Mouse (Mus musculus) midbrain, embryonic 11.5 days (tissue): ENCODE results near the gene Cideb. TPM values are rescaled to one million over a fixed set of nuclear protein-coding genes. Genes with fewer than 3 reads are reported as not detected.

ENCODE experiments used
- ATAC-seq: fragments of 200-750 bp; cut with Nextera tagmentation; 2 replicates; pipeline ENCODE4 v1.8.0; 2017; ENCODE audit warnings: moderate TSS enrichment, moderate library complexity; ENCODE audit not compliant: low FRiP score
- DNase-seq: peaks from one replicate; pipeline ENCODE4 v3.0.0; 2015; ENCODE audit warnings: low spot score; ENCODE audit errors: missing footprints
- H3K27ac ChIP-seq: fragments of 300-500 bp; sonication (generic); 2 replicates; pipeline ENCODE4 v1.5.1; 2014; ENCODE audit warnings: low read depth, low read length
- H3K27me3 ChIP-seq: fragments of 300-500 bp; sonication (generic); 2 replicates; pipeline ENCODE4 v1.6.1; 2014; ENCODE audit warnings: mild to moderate bottlenecking, low read length, moderate library complexity, mixed read lengths; ENCODE audit not compliant: control insufficient read depth, insufficient read depth
- H3K36me3 ChIP-seq: fragments of 300-500 bp; sonication (generic); 2 replicates; pipeline ENCODE4 v1.6.1; 2014; ENCODE audit warnings: mild to moderate bottlenecking, low read length, moderate library complexity, mixed read lengths; ENCODE audit not compliant: control insufficient read depth, insufficient read depth
- H3K4me1 ChIP-seq: fragments of 300-500 bp; sonication (generic); 2 replicates; pipeline ENCODE4 v1.6.1; 2014; ENCODE audit warnings: low read length; ENCODE audit not compliant: control insufficient read depth, insufficient read depth
- H3K4me2 ChIP-seq: fragments of 300-500 bp; sonication (generic); 2 replicates; pipeline ENCODE4 v1.6.1; 2014; ENCODE audit warnings: mild to moderate bottlenecking, moderate library complexity
- H3K4me3 ChIP-seq: fragments of 300-500 bp; sonication (generic); 2 replicates; pipeline ENCODE4 v1.5.1; 2014; ENCODE audit warnings: low read depth, low read length
- H3K9ac ChIP-seq: fragments of 300-500 bp; sonication (generic); 2 replicates; pipeline ENCODE4 v1.6.1; 2014; ENCODE audit warnings: low read length
- H3K9me3 ChIP-seq: fragments of 300-500 bp; sonication (generic); 2 replicates; pipeline ENCODE4 v1.6.1; 2016; ENCODE audit warnings: low read length; ENCODE audit not compliant: control insufficient read depth
- WGBS: fragments of 180-500 bp; shearing (Covaris S2); extraction: QIAGEN DNeasy Blood & Tissue Kit; methylation state at CpG from one replicate; pipeline ENCODE4 v1.1.7; 2014; 5-methylcytosine and 5-hydroxymethylcytosine counted together
- polyA plus RNA-seq: library from polyadenylated mRNA; unstranded; fragments of >200 nt; fragmentation: Nextera tagmentation; extraction: Ambion mirVana; gene quantifications from 2 replicates; pipeline ENCODE4 v1.2.1, GENCODE M21; 2014

Cideb gene
- polyA plus RNA-seq = 0.18 and 0.22 TPM in 2 replicates

- Histone ChIP-seq H3K9me3 (no peaks in the 10 kb centered on the region), H3K27ac (no peak within 1 kb of the TSS), H3K27me3 (peaks cover 29% of the 10 kb centered on the region), H3K4me2 (no peak within 1 kb of the TSS), H3K36me3 (peaks cover 7% of the 10 kb centered on the region), H3K9ac (no peak within 1 kb of the TSS), H3K4me1 (peaks cover 7% of the 10 kb centered on the region; the same call in 1 of the 2 replicates), H3K4me3 (no peak within 1 kb of the TSS)
- DNase-seq (peak; percentile 93), ATAC-seq (no peak)
- 21% methylated on average over 8 of the region's 8 CpGs for WGBS
Measured at GRCm38 (mm10) chr14:55758363-55758784, at the start of gene Cideb. Gene Cideb (minus strand): TSS chr14:55758458.

GRCm38 (mm10) chr14:55795380-55796163, 37.3 kb upstream of the Cideb start:
- no peaks in the 10 kb centered on the region for H3K4me1 ChIP-seq
- no peaks in the 10 kb centered on the region for H3K36me3 ChIP-seq
- 88% methylated on average over 15 of the region's 15 CpGs for WGBS
- H3K27me3 ChIP-seq = no peaks in the 10 kb centered on the region
- no peak overlapping the region for H3K27ac ChIP-seq
- no peak overlapping the region for H3K4me3 ChIP-seq
- H3K4me2 ChIP-seq = no peak overlapping the region
- ATAC-seq (no peak), DNase-seq (peak; percentile 59)
- H3K9ac ChIP-seq = no peak overlapping the region
- no peaks in the 10 kb centered on the region for H3K9me3 ChIP-seq

- no peaks in the 10 kb centered on the region for H3K36me3 ChIP-seq
- no peak overlapping the region for H3K27ac ChIP-seq
- 78% methylated on average over 2 of the region's 2 CpGs for WGBS
- DNase-seq (peak; percentile 54), ATAC-seq (no peak)
- H3K4me2 ChIP-seq = no peak overlapping the region
- no peaks in the 10 kb centered on the region for H3K9me3 ChIP-seq
- H3K4me3 ChIP-seq = no peak overlapping the region
- H3K27me3 ChIP-seq = peaks cover 7% of the 10 kb centered on the region; the same call in 1 of the 2 replicates
- no peaks in the 10 kb centered on the region for H3K4me1 ChIP-seq
- H3K9ac ChIP-seq = no peak overlapping the region
Measured at GRCm38 (mm10) chr14:55793946-55794345, 35.7 kb upstream of the Cideb start.

- H3K27me3 ChIP-seq = peaks cover 12% of the 10 kb centered on the region; the same call in 1 of the 2 replicates
- WGBS = 78% methylated on average over 2 of the region's 2 CpGs
- H3K4me2 ChIP-seq = no peak overlapping the region
- peak; percentile 35 for DNase-seq
- peaks cover 1% of the 10 kb centered on the region for H3K4me1 ChIP-seq
- no peak overlapping the region for H3K4me3 ChIP-seq
- no peaks in the 10 kb centered on the region for H3K9me3 ChIP-seq
- no peaks in the 10 kb centered on the region for H3K36me3 ChIP-seq
- ATAC-seq = no peak
- H3K27ac ChIP-seq = no peak overlapping the region
- no peak overlapping the region for H3K9ac ChIP-seq
Measured at GRCm38 (mm10) chr14:55793461-55793860, 35.2 kb upstream of the Cideb start.

GRCm38 (mm10) chr14:55788256-55789050, 30.2 kb upstream of the Cideb start, which contains the start of gene Ripk3:
Gene Ripk3 (minus strand): TSS chr14:55788865.
- Histone ChIP-seq H3K9me3 (no peaks in the 10 kb centered on the region), H3K27me3 (peaks cover 52% of the 10 kb centered on the region), H3K4me1 (peaks cover 4% of the 10 kb centered on the region), H3K4me2 (peak within 1 kb of the TSS; percentile 41), H3K9ac (no peak within 1 kb of the TSS; the same call in 1 of the 2 replicates), H3K27ac (no peak within 1 kb of the TSS), H3K36me3 (no peaks in the 10 kb centered on the region), H3K4me3 (peak within 1 kb of the TSS; percentile 21)
- ATAC-seq (no peak), DNase-seq (peak; percentile 89)
- WGBS = 6% methylated on average over 40 of the region's 40 CpGs

- peak; percentile 81 for DNase-seq
- peak overlapping the region; percentile 41; the same call in 1 of the 2 replicates for H3K4me2 ChIP-seq
- H3K4me3 ChIP-seq = no peak overlapping the region; the same call in 1 of the 2 replicates
Measured at GRCm38 (mm10) chr14:55787731-55788130, 29.5 kb upstream of the Cideb start.

GRCm38 (mm10) chr14:55785195-55785594, 26.9 kb upstream of the Cideb start:
- WGBS = 22% methylated on average over 6 of the region's 6 CpGs
- no peak overlapping the region for H3K4me3 ChIP-seq
- no peaks in the 10 kb centered on the region for H3K9me3 ChIP-seq
- no peak overlapping the region for H3K4me2 ChIP-seq
- ATAC-seq (no peak), DNase-seq (no peak)
- no peak overlapping the region for H3K27ac ChIP-seq
- peaks cover 4% of the 10 kb centered on the region for H3K4me1 ChIP-seq
- H3K27me3 ChIP-seq = peaks cover 73% of the 10 kb centered on the region
- no peak overlapping the region for H3K9ac ChIP-seq
- H3K36me3 ChIP-seq = no peaks in the 10 kb centered on the region

More at GRCm38 (mm10) chr14:55787731-55788130, 29.5 kb upstream of the Cideb start:
- 32% methylated on average over 11 of the region's 11 CpGs for WGBS
- no peaks in the 10 kb centered on the region for H3K9me3 ChIP-seq
- H3K27me3 ChIP-seq = peaks cover 59% of the 10 kb centered on the region
- no peaks in the 10 kb centered on the region for H3K36me3 ChIP-seq
- ATAC-seq = no peak
- H3K9ac ChIP-seq = no peak overlapping the region
- H3K27ac ChIP-seq = no peak overlapping the region
- peaks cover 4% of the 10 kb centered on the region for H3K4me1 ChIP-seq

- Histone ChIP-seq H3K27ac (no peak within 1 kb of the TSS), H3K27me3 (peaks cover 65% of the 10 kb centered on the region), H3K4me3 (peak within 1 kb of the TSS; percentile 24), H3K4me1 (peaks cover 4% of the 10 kb centered on the region), H3K4me2 (peak within 1 kb of the TSS; percentile 40), H3K9ac (no peak within 1 kb of the TSS), H3K36me3 (no peaks in the 10 kb centered on the region), H3K9me3 (no peaks in the 10 kb centered on the region)
- WGBS = 2% methylated on average over 13 of the region's 13 CpGs
- DNase-seq (no peak), ATAC-seq (no peak)
Measured at GRCm38 (mm10) chr14:55783958-55784235, 25.6 kb upstream of the Cideb start, which contains the start of gene Adcy4. Gene Adcy4 (minus strand): TSS chr14:55784095.
